Mouse (Mus musculus) CH12.LX (cell line): Measurements from ENCODE around the gene Col18a1. TPM values are rescaled to one million over a fixed set of nuclear protein-coding genes. Genes with fewer than 3 reads are reported as not detected.

Source experiments
- polyA plus RNA-seq: library from polyadenylated mRNA; unstranded; fragments of >175 nt; gene quantifications from 2 replicates; pipeline ENCODE4 v1.2.1, GENCODE M21; 2012; ENCODE audit warnings: low read depth; ENCODE audit not compliant: insufficient read length
- total RNA-seq, 2 experiments: library from RNA; depleted of rRNA; stranded (reverse); fragments of 300-350 nt in 1 of 2; fragments of >200 nt in 1 of 2; gene quantifications; 2 replicates each; pipeline ENCODE4 v1.2.3; 2012 to 2014

Gene Col18a1
- total and polyA plus RNA-seq, 3 experiments = 0.17 to 14.5 (median 1.7) TPM

Other genes with a start within 250 kb of the Col18a1 start
- gene Pcbp3, start 204.7 kb downstream of the Col18a1 start, total RNA-seq (2012; rRNA removed) = not detected in 2 replicates
- not detected in 2 replicates for gene Pcbp3, start 204.7 kb downstream of the Col18a1 start, total RNA-seq (2014; rRNA removed)
- gene Pcbp3, start 204.7 kb downstream of the Col18a1 start, polyA plus RNA-seq = not detected in 2 replicates
- gene Slc19a1, start 134.3 kb downstream of the Col18a1 start, total RNA-seq (2012; rRNA removed) = 50.2 and 54.4 TPM in 2 replicates
- 36.0 and 40.1 TPM in 2 replicates for gene Slc19a1, start 134.3 kb downstream of the Col18a1 start, total RNA-seq (2014; rRNA removed)
- 53.3 and 59.8 TPM in 2 replicates for gene Slc19a1, start 134.3 kb downstream of the Col18a1 start, polyA plus RNA-seq
- gene Pofut2, start 92.7 kb upstream of the Col18a1 start, total RNA-seq (2012; rRNA removed) = 23.4 and 23.7 TPM in 2 replicates
- 11.9 and 13.6 TPM in 2 replicates for gene Pofut2, start 92.7 kb upstream of the Col18a1 start, total RNA-seq (2014; rRNA removed)
- gene Pofut2, start 92.7 kb upstream of the Col18a1 start, polyA plus RNA-seq = 16.5 and 22.0 TPM in 2 replicates